Mouse (Mus musculus) small intestine, adult 2 months (tissue): ENCODE data around the gene Tmc7.

Source experiments
- CTCF ChIP-seq: fragments of 200-500 bp; IDR thresholded peaks from 2 replicates; pipeline ENCODE4 v1.5.1; 2012; ENCODE audit warnings: low read depth, mild to moderate bottlenecking, control low read depth, inconsistent platforms, low read length, moderate library complexity, mixed read lengths; ENCODE audit not compliant: insufficient replicate concordance, insufficient read length; ENCODE audit errors: extremely low read depth
- POLR2A ChIP-seq: fragments of 200-500 bp; IDR thresholded peaks from 2 replicates; pipeline ENCODE4 v1.6.1; 2012; ENCODE audit warnings: low read depth, mild to moderate bottlenecking, control low read depth, inconsistent platforms, low read length, moderate library complexity

DNA sequence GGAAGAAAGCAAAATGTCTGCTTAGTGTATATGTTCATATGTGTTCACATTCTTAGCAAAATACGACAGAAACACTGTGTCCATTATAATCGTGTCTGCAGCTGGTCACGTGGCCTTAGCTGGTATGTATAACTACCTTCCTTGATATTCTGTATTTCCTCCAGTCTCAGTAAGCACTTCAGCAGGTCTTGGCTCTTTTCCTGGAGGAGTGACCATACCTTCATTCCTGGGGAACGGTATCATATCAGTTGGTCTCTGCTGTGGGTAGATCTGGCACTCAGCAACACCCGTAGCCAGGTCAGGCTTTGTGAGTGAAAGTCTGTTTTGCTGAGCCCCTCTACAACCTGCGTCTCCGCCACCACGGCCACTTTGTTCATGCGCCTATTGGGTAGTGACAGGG, 90.6 kb downstream of the Tmc7 start:
- no peak for TF ChIP-seq CTCF
- no peak for TF ChIP-seq POLR2A
